Comparison of ENCODE assay signal across 28 mouse cellular contexts in the genomic region with DNA sequence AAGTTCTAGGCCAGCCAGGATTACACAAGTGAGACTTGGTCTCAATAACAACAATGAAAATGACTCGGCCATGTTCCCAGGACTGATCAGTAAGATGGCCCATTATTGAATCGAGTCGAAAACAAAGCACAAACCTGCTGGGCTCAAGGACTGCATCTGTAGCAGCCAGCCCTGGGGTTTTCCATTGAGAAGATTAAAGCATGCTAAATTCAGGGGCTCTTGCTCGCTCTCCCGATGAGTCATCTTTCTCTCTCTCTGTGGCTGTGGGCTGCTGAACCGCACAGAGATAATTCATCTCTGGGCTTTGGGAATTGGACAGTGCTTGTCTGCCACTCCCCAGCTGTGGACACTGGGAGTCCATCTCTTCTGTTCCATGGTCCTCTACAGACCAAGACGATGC. TPM values are rescaled to one million over a fixed set of nuclear protein-coding genes. Genes with fewer than 3 reads are reported as not detected.
DNase-seq lines count a peak whose midpoint lies in the region; ATAC-seq and TF ChIP-seq lines count a peak whose summit lies in the region.
"Had no signal": no experiment of that assay in that cellular context is flagged by ENCODE, and none has a peak within 500 bp of the region (broad histone marks: within the 10 kb centered on the region; RNA-seq: fewer than 3 reads in every experiment).

No protein-coding gene starts in this region.

- no peaks in the 10 kb centered on the region for H3K4me1 ChIP-seq in liver, postnatal 0 days (ENCODE audit: insufficient read depth)
- H3K4me1 ChIP-seq: embryonic facial prominence, embryonic 13.5 days; heart, embryonic 13.5 days had no signal

- H3K9me3 ChIP-seq in liver, postnatal 0 days (ENCODE audit: low read length), result no peaks in the 10 kb centered on the region
- H3K9me3 ChIP-seq: embryonic facial prominence, embryonic 13.5 days; forebrain, embryonic 12.5 days; heart, embryonic 13.5 days; hindbrain, embryonic 12.5 days had no signal

- H3K36me3 ChIP-seq in C2C12 (ENCODE audit: control insufficient read depth, insufficient read depth), result no peaks in the 10 kb centered on the region
- no peaks in the 10 kb centered on the region for H3K36me3 ChIP-seq in liver, postnatal 0 days (replicated peaks; ENCODE audit: insufficient read depth, low read length)
- H3K36me3 ChIP-seq: embryonic facial prominence, embryonic 13.5 days; forebrain, embryonic 12.5 days; heart, embryonic 13.5 days; hindbrain, embryonic 12.5 days had no signal

- peak; percentile 31 to 58 for DNase-seq in layer of hippocampus, adult 18-20 months (ENCODE audit: low spot score in 2 of 2)
- DNase-seq in layer of hippocampus, adult 9-11 months, result no peak
- DNase-seq in 3T3-L1 (ENCODE audit: low read depth, low spot score) (peak; percentile 48), NIH3T3 (ENCODE audit: low read depth) (peak; percentile 27)
- no peak for DNase-seq in ovary, postnatal 10 days (ENCODE audit: low spot score)
- no peak for DNase-seq in liver, postnatal 0 days
- DNase-seq in thymus, postnatal 14 days, result no peak
- DNase-seq: adrenal gland, postnatal 25 days; cerebellum, adult 11 months; cerebellum, adult 8-10 months; cerebellum, postnatal 36 days; gastrocnemius, adult 2 months; gastrocnemius, postnatal 36 days; heart, adult 11 months; heart, postnatal 36 days had no signal

- peaks cover 31% of the 10 kb centered on the region for H3K27me3 ChIP-seq in C2C12 (ENCODE audit: control insufficient read depth, insufficient read depth, insufficient read length)
- peaks cover 17% of the 10 kb centered on the region; the same call in 1 of the 2 replicates for H3K27me3 ChIP-seq in liver, postnatal 0 days (ENCODE audit: insufficient read depth, low read length)

- H3K9ac ChIP-seq in liver, postnatal 0 days (replicated peaks), result no peak overlapping the region
- H3K9ac ChIP-seq: embryonic facial prominence, embryonic 13.5 days; forebrain, embryonic 12.5 days; heart, embryonic 13.5 days; hindbrain, embryonic 12.5 days had no signal

- no peak overlapping the region for H3ac ChIP-seq in C2C12 (ENCODE audit: control insufficient read depth, insufficient read length, low read depth)

- no peak for ATAC-seq in liver, postnatal 0 days
- ATAC-seq: activated CD4-positive, CD25-positive, alpha-beta regulatory T cell, adult 4 months; forebrain, embryonic 16.5 days; hindbrain, embryonic 16.5 days; inflammation-experienced regulatory T-cells, adult 6 months; intestine, postnatal 0 days; Patski had no signal

- no peaks in the 10 kb centered on the region for H3K79me2 ChIP-seq in C2C12 (ENCODE audit: control insufficient read depth, insufficient read depth)

- no peak overlapping the region for H3K4me3 ChIP-seq in C2C12 (ENCODE audit: insufficient read depth, poor library complexity, severe bottlenecking)
- H3K4me3 ChIP-seq in liver, postnatal 0 days (ENCODE audit: low read depth, low read length), result no peak overlapping the region
- H3K4me3 ChIP-seq: embryonic facial prominence, embryonic 13.5 days; forebrain, embryonic 12.5 days; gastrocnemius, adult 2 months; heart, embryonic 13.5 days; hindbrain, embryonic 12.5 days had no signal

- no peak overlapping the region for H3K4me2 ChIP-seq in liver, postnatal 0 days (ENCODE audit: low read depth, low read length)
- H3K4me2 ChIP-seq: embryonic facial prominence, embryonic 13.5 days; forebrain, embryonic 12.5 days; heart, embryonic 13.5 days; hindbrain, embryonic 12.5 days had no signal

- no peak overlapping the region for H3K27ac ChIP-seq in liver, postnatal 0 days (ENCODE audit: low read depth)
- H3K27ac ChIP-seq: embryonic facial prominence, embryonic 13.5 days; forebrain, embryonic 12.5 days; gastrocnemius, adult 2 months; heart, embryonic 13.5 days; hindbrain, embryonic 12.5 days had no signal

- no peaks in the 10 kb centered on the region for H3K79me3 ChIP-seq in C2C12 (ENCODE audit: low read depth)

- no peak for TF ChIP-seq EP300 in liver, postnatal 0 days (IDR thresholded peaks at IDR 0.05; ENCODE audit: low read depth)

- no peak for TF ChIP-seq CTCF in C2C12 (IDR thresholded peaks at IDR 0.05; ENCODE audit: control insufficient read depth, insufficient read depth, insufficient read length)
- no peak for TF ChIP-seq CTCF in liver, postnatal 0 days (IDR thresholded peaks at IDR 0.05; ENCODE audit: low read depth)

- 68% methylated on average over 7 of the region's 7 CpGs for WGBS in liver, postnatal 0 days (ENCODE audit: insufficient replicate concordance)

TF ChIP-seq in C2C12, 6 proteins besides CTCF, POLR2A, EP300 and RAD21:
- TF ChIP-seq FOSL1 (IDR thresholded peaks at IDR 0.05; ENCODE audit: insufficient read depth, low read length, poor library complexity, severe bottlenecking), result peak; percentile 64
- TF ChIP-seq MAX (IDR thresholded peaks at IDR 0.05), result peak; percentile 32
- TF ChIP-seq MYOG (IDR thresholded peaks at IDR 0.05; ENCODE audit: control insufficient read depth, extremely low read depth, insufficient read length), result no peak
- peak; percentile 8 for TF ChIP-seq MYOD1 (IDR thresholded peaks at IDR 0.05; ENCODE audit: control insufficient read depth, insufficient read length, low read depth)
- TF ChIP-seq USF1 (IDR thresholded peaks at IDR 0.05; ENCODE audit: low read depth), result no peak
- TF ChIP-seq CEBPB (IDR thresholded peaks at IDR 0.05; ENCODE audit: low read depth), result no peak

RNA-seq across cellular contexts. Expression of a gene that starts 8.2 kb away (rescaled TPM):
- total RNA-seq in layer of hippocampus, adult 18-20 months (2021), result 100 to 1,000 TPM; 197 to 234 TPM
- 5.3 TPM for polyA plus RNA-seq in C2C12 (2012; fragmentation: generic; extraction: Trizol)
- 0.73 and 1.0 TPM in 2 replicates for polyA plus RNA-seq in liver, postnatal 0 days (2015; fragmentation: Nextera tagmentation; extraction: Ambion mirVana)

RNA-seq across cellular contexts. Expression of a gene that starts 24.9 kb away (rescaled TPM):
- total RNA-seq in layer of hippocampus, adult 18-20 months (2021), result 100 to 1,000 TPM; 162 to 167 TPM
- not detected for polyA plus RNA-seq in C2C12 (2012; fragmentation: generic; extraction: Trizol)
- 0.11 and 0.12 TPM in 2 replicates for polyA plus RNA-seq in liver, postnatal 0 days (2015; fragmentation: Nextera tagmentation; extraction: Ambion mirVana)
- polyA plus RNA-seq: inflammation-experienced regulatory T-cells, adult 6 months; Patski had no signal

RNA-seq across cellular contexts. Expression of a gene that starts 28.0 kb away (rescaled TPM):
- not detected for total RNA-seq in layer of hippocampus, adult 18-20 months (2021)
- polyA plus RNA-seq in C2C12 (2012; fragmentation: generic; extraction: Trizol), result 0.48 TPM
- polyA plus RNA-seq in liver, postnatal 0 days (2015; fragmentation: Nextera tagmentation; extraction: Ambion mirVana), result 0.17 TPM in 1 of 2 replicates, not detected in the other
- total RNA-seq: adrenal gland, adult 18-20 months; adrenal gland, postnatal 25 days; gastrocnemius, adult 2 months; gastrocnemius, postnatal 36 days; heart, postnatal 36 days had no signal
- polyA plus RNA-seq: brain, embryonic 14.5 days; Patski had no signal

RNA-seq across cellular contexts. Expression of a gene that starts 58.9 kb away (rescaled TPM):
- total RNA-seq in layer of hippocampus, adult 18-20 months (2021), result 100 to 1,000 TPM; 177 to 190 TPM
- 319 TPM for polyA plus RNA-seq in C2C12 (2012; fragmentation: generic; extraction: Trizol)
- polyA plus RNA-seq in liver, postnatal 0 days (2015; fragmentation: Nextera tagmentation; extraction: Ambion mirVana), result 127 and 145 TPM in 2 replicates

Comparison
In these comparisons a context has a peak if more than half of its experiments do, and no peak if none do; other contexts are left out.
1. DNase-seq: peak in layer of hippocampus, adult 18-20 months (2 of 2), 3T3-L1 (single experiment) and NIH3T3 (single experiment); none in layer of hippocampus, adult 9-11 months (single experiment), ovary, postnatal 10 days (single experiment), liver, postnatal 0 days (single experiment) and thymus, postnatal 14 days (single experiment).